Mouse (Mus musculus) colon, adult 2 months (tissue): ENCODE data around the gene Ncaph2. TPM values are rescaled to one million over a fixed set of nuclear protein-coding genes. Genes with fewer than 3 reads are reported as not detected.

ENCODE experiments used
- polyA plus RNA-seq: library from polyadenylated mRNA; depleted of rRNA; stranded (reverse); fragments of >200 nt; gene quantifications from 2 replicates; pipeline ENCODE4 v1.2.3, GENCODE M21; 2012; rRNA removed

The Ncaph2 gene
- polyA plus RNA-seq = 122 and 131 TPM in 2 replicates

DNA sequence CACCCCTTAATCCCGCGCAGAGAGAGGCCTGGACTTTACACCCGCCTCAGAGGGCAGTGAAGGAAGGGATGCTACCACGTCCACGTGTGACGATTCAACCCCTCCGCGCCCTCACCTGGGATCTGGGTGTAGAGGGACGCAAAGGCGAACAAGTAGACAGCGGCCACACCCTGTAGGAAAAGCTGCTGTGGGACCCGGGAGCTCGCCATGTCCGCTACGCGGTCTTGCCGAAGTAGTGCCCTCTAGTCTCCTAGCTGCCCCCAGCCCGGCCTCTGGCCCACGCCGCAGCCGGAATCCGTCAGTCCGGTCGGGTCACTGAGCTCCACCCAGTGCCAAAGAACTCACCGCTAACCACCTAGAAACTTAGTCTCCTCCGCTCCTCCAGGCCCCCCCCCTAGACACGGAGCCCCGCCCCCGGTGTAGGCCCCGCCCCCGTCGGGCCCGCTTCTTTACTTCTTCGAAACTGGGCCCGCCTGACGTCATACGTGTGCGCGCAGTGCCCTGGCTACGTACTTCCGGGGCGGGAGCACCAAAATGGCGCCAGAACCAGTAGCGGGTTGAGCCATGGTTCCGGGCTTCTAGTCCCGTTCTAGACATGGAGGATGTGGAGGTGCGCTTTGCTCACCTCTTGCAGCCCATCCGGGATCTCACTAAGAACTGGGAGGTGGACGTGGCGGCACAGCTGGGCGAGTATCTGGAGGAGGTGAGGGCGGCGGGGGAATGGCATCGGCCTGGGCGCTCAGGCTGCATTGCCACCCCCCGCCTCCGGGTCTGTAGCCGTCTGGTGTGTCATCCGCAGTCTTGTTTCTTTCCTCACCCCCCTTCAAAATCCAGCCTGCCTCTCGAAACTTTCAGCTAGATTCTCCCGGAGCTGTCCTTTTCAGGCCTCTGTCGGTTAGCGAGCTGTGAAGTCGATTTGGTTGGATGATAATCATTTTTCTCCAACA, at the start of gene Ncaph2, which contains the start of gene Lmf2:
TSS of gene Ncaph2 (plus strand) at position 479 of the 947 bp plus-strand sequence.
TSS of gene Lmf2 (minus strand) at position 419 of the 947 bp plus-strand sequence.

GRCm38 (mm10) chr15:89315190-89315731, 40.3 kb upstream of the Ncaph2 start, which contains the start of gene Sbf1:
Gene Sbf1, minus strand, starts transcription at chr15:89315311.

GRCm38 (mm10) chr15:89322670-89323522, 32.6 kb upstream of the Ncaph2 start, which contains the start of gene Adm2:
Gene Adm2, plus strand, starts transcription at chr15:89322720.

GRCm38 (mm10) chr15:89334271-89334670, 21.2 kb upstream of the Ncaph2 start, which contains the start of gene Miox:
Gene Miox, plus strand, starts transcription at chr15:89334398.

DNA sequence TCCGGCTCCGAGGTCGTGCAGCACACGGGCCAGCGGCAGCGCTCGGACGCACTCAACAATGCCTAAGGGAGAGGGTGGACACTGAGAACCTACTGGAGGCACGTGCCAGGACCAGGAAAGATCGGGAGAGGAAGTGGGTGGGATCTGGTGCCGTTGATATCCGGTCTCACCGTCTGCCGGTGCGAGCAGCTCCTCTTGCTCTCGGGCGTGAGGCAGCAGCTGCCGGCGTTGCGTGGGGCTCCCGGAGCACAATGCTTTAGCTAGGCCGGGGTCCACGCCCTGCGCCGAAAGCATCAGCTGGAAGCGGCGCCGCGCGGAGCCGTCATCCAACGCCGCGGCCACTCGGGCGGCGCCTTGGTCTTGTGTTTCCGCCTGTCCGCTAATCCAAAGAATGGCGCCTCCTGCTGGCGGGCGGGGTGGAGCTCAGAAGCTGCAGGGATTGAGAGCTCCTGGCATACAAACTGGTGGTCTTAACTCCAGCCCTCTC, 18.3 kb downstream of the Ncaph2 start, which contains the start of gene Sco2:
TSS of gene Sco2 (minus strand) at position 85 of the 487 bp plus-strand sequence.

DNA sequence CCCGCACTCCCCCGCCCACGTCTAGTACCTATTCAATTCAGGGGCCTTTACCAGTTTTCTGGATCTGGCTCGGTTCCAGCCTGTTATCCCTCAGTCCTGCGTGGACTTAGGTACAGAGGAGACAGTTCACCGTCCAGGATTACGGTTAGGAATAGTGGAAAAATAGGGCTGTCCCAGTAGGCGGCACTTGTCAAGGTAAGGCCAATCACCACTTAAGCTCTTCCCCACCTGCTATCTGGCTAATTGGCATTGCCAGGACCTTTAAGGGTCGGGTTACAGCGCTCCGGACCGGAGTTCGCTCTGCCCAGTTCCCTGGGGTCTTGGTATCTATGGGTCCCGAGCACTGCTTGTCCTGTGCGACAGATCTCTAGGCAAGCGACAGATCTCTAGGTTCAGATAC, 21.4 kb downstream of the Ncaph2 start, which contains the start of gene Tymp:
TSS of gene Tymp (minus strand) at position 83 of the 400 bp plus-strand sequence.

DNA sequence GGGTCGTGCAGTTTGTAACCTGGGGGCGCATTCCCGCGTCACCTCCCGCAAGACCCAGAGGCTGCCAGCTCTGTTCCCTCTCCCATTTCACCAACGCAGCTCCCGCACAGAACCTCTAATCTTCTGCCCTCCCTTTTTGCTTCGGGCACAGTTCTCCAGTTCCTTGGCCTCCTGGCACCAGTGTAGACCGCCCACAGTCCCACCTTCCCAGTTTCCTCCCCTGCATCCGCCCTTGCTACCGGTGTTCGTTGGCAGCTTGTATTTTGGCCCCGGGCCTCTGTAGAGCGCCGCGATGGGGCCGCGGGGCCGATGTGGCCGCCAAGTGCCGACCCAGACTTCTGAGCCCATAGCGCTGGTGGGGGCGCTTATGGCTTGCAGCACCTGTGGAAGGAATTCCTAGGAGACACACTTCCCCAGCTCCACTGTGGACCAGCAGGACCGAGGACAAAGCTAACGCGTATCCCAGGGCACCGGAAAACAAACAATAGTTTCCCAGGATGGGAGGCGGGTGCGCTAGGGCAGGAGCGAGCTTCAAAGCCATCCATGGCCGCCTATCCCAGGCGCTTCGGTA, 23.4 kb downstream of the Ncaph2 start, which contains the start of gene Odf3b:
TSS of gene Odf3b (minus strand) at position 452 of the 571 bp plus-strand sequence.

DNA sequence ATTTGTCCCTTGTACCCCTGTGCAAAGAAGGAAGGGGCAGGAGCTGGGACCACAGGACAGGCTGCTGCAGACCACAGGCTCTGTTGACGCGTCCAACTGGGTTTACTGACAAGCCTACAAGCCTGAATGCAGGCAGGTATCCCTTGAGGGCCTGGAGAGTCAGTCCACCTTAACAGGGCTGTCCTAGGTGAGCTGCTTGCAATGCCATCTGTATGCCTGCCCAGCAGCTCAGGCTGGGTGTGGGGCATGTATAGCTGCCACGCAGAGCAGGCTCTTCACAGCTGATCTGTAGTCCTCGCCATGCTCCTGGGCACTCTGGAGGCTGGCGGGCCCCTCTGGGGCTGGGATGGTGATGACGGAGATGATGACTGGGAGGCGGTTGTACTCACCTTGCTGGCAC, 29.1 kb downstream of the Ncaph2 start, which contains the start of gene Klhdc7b:
TSS of gene Klhdc7b (plus strand) at position 301 of the 400 bp plus-strand sequence.

GRCm38 (mm10) chr15:89410118-89410517, 54.6 kb downstream of the Ncaph2 start, which contains the start of gene Syce3:
Gene Syce3, minus strand, starts transcription at chr15:89410503.

Other genes starting within 250 kb of the Ncaph2 start
- 27.6 and 29.1 TPM in 2 replicates for gene Tubgcp6, start 232.6 kb upstream of the Ncaph2 start, polyA plus RNA-seq
- 34.5 and 42.0 TPM in 2 replicates for gene Hdac10, start 227.0 kb upstream of the Ncaph2 start, polyA plus RNA-seq
- 4.7 and 4.8 TPM in 2 replicates for gene Mapk12, start 215.0 kb upstream of the Ncaph2 start, polyA plus RNA-seq
- 3.1 and 3.6 TPM in 2 replicates for gene Mapk11, start 206.1 kb upstream of the Ncaph2 start, polyA plus RNA-seq
- 407 and 411 TPM in 2 replicates for gene Plxnb2, start 174.9 kb upstream of the Ncaph2 start, polyA plus RNA-seq
- gene Dennd6b, start 159.2 kb upstream of the Ncaph2 start, polyA plus RNA-seq = 13.8 and 18.4 TPM in 2 replicates
- 241 and 282 TPM in 2 replicates for gene Ppp6r2, start 144.2 kb upstream of the Ncaph2 start, polyA plus RNA-seq
- 227 and 272 TPM in 2 replicates for gene Sbf1, start 40.4 kb upstream of the Ncaph2 start, polyA plus RNA-seq
- 0.30 and 1.4 TPM in 2 replicates for gene Adm2, start 33.0 kb upstream of the Ncaph2 start, polyA plus RNA-seq
- 0.20 TPM in 1 of 2 replicates, not detected in the other for gene Miox, start 21.3 kb upstream of the Ncaph2 start, polyA plus RNA-seq
- gene Lmf2, start 60 bp upstream of the Ncaph2 start, polyA plus RNA-seq = 43.5 and 43.9 TPM in 2 replicates
- 52.1 and 55.9 TPM in 2 replicates for gene Sco2, start 18.1 kb downstream of the Ncaph2 start, polyA plus RNA-seq
- gene Tymp, start 21.3 kb downstream of the Ncaph2 start, polyA plus RNA-seq = 8.3 and 8.6 TPM in 2 replicates
- 48.4 and 50.3 TPM in 2 replicates for gene Odf3b, start 23.6 kb downstream of the Ncaph2 start, polyA plus RNA-seq
- 0.27 and 0.44 TPM in 2 replicates for gene Klhdc7b, start 29.2 kb downstream of the Ncaph2 start, polyA plus RNA-seq
- 0.37 TPM in 1 of 2 replicates, not detected in the other for gene Syce3, start 54.8 kb downstream of the Ncaph2 start, polyA plus RNA-seq
- 2.4 and 3.1 TPM in 2 replicates for gene Cpt1b, start 70.1 kb downstream of the Ncaph2 start, polyA plus RNA-seq
- 0.54 and 0.65 TPM in 2 replicates for gene C730034F03Rik, start 73.9 kb downstream of the Ncaph2 start, polyA plus RNA-seq
- 2.7 and 4.2 TPM in 2 replicates for gene Gm44502, start 74.0 kb downstream of the Ncaph2 start, polyA plus RNA-seq
- 84.7 and 107 TPM in 2 replicates for gene Chkb, start 74.2 kb downstream of the Ncaph2 start, polyA plus RNA-seq
- gene Mapk8ip2, start 98.2 kb downstream of the Ncaph2 start, polyA plus RNA-seq = 2.3 and 2.4 TPM in 2 replicates
- gene Arsa, start 121.7 kb downstream of the Ncaph2 start, polyA plus RNA-seq = 45.2 and 46.6 TPM in 2 replicates
- 11.4 and 11.7 TPM in 2 replicates for gene Shank3, start 143.9 kb downstream of the Ncaph2 start, polyA plus RNA-seq
- 0.21 and 0.28 TPM in 2 replicates for gene Acr, start 212.6 kb downstream of the Ncaph2 start, polyA plus RNA-seq
- gene Rabl2, start 236.2 kb downstream of the Ncaph2 start, polyA plus RNA-seq = 5.5 and 7.3 TPM in 2 replicates